Mouse (Mus musculus): ENCODE measurements at regions not wholly inside any gene's neighbourhood (a gene's known extent, or its start where the extent isn't known, plus 50 kb on each side); places are given as distances from the start of the nearest gene placed in this dataset.

DNA sequence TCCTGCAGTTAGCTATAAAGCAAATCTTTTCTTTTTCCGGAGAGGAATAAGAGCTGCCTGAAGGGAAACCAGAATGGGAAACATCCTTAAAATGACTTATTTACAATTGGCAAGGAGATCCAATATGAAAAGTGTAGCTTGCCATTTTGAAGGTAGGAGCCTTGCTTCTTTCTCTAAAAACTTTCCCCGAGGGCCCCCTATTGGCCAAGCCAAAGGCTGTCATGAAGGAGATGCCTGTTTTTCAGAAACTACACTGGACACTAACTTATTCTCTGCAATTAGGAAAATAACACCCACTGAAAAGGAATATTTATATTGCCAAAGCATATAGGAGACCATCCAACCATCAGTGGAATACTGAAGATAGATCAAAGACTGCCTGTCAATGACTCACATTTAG, 312.8 kb upstream of the Thrb start:
- TF ChIP-seq CTCF (IDR thresholded peaks at IDR 0.05; ENCODE audit: low read depth) (no peak), EP300 (IDR thresholded peaks at IDR 0.05; ENCODE audit: low read depth) (no peak)

All from liver, postnatal 0 days (tissue).